Mouse (Mus musculus) frontal cortex, postnatal 25 days (tissue): ENCODE measurements around the gene Adprm.
"Not testable (repeated sequence)": the region's sequence is repeated elsewhere in the genome, so short reads cannot be mapped to it uniquely, and the experiment has no call there.

Source experiments
- DNase-seq, 2 experiments: peaks; one replicate each; pipeline ENCODE4 v3.0.0; 2022; ENCODE audit warnings: low spot score in 2 of 2

The Adprm gene

DNA sequence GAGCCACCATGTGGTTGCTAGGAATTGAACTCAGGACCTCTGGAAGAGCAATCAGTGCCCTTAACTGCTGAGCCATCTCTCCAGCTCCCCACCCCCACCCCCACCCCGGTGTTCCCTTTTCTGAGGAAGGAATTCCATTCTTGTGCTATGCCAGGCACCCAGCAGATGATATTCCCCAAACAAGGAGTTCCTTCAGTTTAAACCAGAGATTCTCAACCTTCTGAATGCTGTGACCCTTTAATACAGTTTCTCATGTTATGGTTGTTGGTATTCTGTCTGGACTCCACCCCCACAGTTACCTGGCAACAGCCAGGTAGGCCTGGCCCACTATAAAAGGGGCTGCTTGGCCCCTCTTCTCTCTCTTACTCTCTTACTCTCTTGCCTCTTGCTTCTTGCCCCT is 29.2 kb downstream of the Adprm start:
- DNase-seq, result not testable (repeated sequence)

DNA sequence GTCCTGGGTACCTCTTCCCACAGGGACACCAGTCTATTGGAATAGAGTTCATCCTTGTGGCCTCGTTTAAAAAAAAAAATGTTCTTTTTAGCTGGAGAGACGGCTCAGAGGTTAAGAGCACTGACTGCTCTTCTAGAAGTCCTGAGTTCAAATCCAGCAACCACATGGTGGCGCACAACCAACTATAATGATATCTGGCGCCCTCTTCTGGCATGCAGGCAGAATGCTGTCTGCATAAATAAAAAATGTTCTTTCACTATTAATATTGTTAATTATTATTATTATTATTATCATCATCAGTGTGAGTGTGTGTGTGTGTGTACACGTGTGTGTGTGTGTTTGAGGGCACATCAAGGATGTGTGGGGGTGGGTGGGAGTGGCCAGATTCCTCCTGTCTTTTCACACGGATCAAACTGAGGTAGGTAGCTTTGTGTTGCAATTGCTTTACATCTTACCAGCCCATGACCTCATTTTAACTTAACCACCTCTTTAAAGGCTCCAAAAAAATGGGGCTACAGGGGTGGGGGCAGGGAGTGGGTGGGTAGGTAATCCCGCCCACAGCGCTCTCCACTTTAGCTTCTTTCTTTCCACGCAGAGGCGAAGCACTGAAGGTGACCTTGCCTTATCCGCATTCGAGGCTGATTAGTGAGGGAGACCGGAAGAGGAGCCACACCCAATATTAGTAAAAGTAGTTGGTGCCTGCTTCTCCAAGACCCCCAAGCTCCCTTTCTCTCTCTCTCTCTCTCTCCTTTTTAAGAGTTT is 29.9 kb downstream of the Adprm start:
- no peak for DNase-seq

DNA sequence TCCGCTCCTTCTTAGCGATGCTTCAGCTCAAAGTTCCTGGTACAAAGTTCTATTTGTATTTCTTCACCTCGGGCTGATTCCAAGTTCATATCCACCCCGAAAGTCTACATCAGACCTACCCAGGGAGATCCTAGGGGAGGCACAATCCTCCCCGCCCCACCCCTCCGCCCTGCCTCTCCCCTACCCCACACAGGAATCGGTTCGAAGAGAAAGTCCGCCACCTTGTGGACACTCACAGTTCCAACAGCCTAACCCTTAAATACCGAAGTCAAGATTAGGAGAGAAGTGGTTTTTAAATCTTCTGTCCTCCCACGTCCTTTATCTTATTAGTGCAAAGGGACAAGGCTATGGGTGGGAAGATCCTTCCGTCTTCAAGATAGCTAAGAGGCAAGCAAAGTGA is 31.4 kb downstream of the Adprm start:
- DNase-seq, result peak; percentile 26 to 49

DNA sequence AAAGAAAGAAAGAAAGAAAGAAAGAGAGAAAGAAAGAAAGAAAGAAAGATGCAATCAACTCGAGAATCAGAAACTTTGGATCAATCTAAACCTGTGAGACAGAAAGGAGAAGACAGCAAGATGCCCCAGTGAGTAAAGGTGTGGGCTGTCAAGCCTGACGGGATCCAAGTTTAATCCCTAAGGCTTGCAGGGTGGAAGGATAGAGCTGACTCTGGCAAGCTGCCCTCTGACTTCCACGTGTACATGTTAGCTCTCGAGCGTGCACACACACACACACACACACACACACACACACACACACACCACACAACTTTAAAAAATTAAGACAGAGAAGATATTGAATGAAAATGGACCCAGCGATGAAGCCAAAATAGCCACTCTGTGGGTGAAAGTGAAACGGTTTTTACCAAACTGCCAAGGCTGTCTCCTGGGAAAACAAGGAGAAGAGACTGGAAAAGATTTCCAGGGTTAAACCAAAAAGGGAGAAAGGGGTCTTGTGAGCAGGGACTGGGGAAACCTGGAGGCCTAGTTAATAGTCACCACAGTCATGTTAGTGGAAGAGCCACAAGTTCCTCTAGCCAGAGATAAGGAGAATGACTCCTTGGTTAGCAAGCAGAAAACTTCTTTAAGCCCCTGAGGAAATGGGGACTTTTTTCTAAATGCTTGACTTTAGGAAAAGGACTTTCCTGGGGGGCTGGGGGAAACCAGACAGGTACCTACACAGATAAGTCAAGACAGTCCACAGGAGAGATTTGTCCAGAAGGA is 32.5 kb downstream of the Adprm start:
- DNase-seq, result no peak

DNA sequence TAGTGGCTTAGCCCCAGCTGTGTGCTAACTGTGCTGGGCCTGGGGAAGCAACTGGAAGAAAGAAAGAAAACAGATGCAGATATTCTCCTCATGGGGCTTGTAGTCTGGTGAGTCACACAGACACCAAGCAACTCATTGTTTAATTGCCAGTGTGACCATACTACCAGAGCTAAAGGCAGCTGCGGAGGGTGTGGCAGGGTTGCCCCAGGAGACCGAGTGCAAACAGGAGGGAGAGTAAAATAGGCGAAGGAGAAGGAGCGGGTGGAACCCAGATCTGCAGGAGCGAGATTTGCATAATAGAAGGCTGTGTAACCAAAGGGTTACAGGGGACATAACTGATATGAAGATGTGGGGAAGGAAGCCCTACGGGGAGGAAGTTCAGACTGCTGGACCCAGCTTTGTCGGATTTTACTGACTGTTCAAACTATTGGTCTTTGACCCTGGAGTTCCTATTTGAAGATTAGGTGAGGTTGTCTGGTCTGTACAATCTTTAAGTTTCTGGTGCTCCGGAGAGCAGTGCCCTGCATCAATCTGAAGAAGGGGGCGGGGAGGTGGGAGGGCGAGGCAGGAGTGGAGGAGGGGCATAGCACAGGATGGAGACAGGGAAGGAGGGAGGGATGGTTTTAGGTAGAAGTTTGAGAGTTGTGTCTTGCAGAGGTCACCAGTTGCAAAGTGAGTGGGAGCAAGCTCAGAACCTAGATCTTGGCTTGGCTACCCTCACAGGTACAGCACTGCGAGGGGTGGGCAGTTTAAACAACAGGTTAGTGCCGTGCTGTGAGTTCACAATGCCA is 34.4 kb downstream of the Adprm start:
- DNase-seq, result no peak

DNA sequence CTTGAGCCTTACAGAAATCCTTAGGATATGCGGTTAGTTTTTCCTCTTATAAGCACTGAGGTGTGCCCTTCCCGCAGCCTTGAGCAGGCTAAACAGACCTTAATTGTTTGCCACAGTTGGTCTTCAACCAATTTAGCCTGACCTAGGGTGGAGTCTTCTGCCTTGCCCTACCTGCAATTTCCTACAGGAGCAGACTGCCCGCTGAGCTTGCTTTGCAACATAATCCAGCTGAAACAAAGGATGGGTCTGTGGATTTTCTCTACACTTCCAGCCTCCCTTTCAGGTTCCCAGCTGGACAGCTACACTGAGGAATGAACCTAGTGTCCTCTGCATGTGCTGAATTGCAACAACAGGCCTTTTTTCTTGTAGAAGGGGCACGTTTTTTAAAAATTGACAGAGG is 40.8 kb downstream of the Adprm start:
- no peak for DNase-seq

DNA sequence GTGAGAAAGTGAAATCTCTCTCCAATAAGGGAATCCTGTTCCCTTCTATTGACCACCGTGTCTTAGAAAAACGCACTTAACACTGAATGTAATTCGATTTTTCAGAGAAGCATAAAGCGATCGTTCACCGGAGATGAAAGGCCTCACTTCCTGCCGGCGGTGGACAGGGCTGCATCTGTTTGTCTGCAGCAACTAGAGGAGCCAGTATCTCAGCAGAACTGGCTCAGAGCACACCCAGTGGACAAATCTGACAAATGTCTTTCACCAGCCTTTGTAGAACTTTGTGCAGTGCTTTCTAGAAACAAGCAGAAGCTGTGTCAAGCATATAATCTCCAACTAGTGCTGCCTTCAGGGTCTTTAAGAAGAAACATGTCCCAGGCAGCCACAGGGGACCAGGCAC is 42.0 kb downstream of the Adprm start:
- no peak for DNase-seq

DNA sequence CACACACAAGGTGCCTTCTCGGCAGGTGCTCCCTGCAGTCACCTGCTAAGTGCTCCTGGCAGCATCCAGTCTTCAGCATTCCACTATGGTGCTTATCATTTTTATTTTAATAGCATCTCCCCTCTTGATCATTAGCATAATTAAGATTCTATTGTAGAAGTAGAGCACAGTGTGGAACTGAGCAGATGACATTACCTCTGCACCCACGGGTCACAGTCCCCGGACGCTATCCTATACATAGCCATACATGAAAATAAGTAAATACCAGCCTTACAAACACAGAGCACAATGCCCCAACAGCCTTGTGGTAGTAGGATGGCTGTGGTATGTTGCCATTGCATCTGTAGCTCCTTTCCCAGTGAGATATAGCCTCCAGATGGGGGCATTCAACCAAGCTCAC is 43.9 kb downstream of the Adprm start:
- no peak for DNase-seq

DNA sequence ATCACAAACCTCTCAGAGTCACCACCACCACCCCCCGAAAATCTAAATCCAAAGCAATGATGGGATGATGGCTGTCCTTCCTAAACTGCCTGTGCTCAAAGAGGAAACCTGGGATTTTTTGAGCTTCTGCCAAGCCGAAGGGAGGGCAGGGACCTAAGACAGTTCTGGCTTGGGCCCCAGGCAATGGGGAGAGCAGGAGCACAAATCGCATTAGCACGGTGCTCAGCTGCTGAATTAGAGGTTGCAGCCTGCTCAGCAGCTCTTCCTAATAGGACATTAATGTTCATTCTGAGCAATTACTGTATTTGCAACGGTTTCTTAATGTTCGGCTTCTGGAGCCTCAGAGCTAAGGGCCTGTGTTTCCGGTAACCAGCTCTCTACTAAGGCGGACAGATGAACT is 44.4 kb downstream of the Adprm start:
- no peak for DNase-seq

DNA sequence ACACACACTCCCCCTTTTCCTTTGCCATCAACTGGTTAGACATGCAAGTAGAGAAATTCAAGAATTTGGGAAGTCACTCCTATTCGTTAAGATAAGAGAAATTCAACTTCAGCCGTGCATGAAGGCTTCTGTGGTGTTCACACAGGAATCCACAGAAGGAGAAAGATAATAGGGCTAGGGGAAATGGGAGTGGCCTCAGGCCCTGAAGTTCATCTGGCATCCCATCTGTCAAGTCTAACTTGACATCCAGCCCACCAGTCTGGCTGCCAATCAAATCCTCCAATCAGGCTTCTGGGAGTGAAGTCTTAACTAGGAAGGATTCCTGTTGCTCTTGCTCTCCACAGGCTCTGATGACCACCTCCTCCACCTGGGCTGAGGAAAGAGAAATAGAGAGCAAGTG is 49.5 kb downstream of the Adprm start:
- DNase-seq, result no peak

DNA sequence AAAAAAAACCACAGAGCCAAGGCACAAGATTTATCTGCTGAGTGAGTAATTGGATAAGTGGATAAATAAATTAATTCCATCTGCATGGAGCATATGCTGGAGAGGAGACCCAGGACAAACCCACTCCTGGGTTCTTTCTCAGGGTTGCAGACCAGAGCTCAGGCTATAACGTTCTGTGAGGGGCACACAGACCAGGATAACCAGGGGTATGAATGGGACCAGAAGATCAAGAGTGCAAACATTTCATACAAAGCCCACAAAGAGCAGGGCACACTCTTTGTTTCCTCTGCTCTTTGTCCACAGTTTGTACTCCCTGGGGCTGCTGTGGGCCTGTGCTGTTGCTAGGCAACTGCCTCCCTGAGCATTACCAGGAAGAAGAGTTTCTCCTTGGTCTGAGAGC is 50.7 kb downstream of the Adprm start:
- DNase-seq, result no peak

DNA sequence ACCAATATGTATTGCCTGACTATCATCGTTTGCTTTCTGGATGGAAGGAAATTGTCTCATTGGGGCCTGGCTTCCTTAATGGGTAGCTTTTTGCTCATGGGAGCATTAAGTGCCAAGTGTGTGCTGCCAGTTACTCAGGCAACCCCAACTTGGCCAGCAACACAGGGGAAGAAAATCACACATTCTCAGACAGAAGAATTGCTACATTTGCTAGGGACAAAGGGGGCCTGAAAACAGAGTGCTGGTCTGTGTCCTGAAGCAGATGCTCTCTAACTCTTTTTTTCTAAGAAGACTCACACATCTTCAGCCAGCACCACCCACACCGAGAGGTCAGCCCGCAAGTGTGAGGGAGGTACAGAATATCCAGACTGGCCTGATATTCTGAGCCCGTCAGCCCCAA is 51.7 kb downstream of the Adprm start:
- no peak for DNase-seq

DNA sequence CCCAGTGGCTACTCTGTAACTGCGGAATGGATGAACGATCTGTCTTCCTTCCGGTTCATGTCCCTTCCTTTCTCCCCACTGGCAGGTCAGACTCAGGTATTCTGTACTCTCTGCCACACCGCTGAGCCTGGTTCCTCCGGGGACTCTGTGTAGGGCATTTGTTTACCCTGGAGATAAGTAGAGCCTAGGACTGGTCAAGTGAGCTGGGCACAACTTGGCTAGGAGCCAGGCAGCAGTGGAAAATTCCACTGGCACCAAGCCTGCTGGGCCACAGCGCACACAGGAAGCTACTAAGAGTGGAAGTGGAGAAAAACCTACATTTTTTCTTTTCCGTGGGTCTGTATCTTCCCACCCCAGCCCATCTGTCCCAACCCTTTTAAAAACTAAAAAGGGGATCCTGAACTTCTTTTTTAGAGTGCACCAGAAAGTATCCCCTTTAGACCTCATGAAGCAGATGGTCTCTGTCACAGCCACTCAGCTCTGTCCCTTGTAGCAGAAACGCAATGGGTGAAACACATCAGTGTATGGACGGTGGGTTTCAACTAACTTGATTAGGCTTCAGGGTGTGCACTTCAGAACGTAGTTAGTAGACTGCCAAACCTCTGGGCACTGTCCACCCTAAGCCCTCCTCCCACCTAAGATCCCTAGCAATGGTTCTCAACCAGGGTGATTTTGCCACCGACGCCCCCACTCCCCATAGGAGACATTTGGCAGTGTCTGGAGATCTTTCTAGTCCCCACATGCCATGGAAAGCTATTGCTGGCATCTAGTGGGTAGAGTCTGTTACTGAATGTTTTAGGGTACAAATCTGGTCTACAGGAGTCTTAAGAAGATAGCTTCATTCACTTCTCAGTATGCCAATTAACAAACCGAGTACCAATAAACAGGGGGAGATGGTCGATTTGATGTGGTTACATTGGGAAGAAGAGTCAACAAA is 53.7 kb downstream of the Adprm start:
- no peak for DNase-seq

DNA sequence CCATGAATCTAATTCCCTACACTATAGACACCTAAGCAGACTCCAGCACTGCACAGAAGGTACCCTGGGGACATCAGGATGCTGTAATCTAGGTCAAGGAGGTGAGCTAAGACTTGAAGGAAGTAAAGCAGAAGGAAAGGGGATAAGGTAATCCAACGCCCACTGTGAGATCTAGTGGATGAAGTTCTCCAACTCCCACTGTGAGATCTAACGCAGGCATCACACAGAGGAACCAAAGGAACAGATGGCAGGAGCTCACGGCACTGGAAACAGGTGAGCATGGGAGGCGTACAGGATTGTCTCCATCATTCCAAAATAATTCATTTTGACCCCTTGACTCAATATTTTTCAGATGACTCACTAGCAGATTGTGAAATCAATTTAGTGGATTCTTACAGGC is 55.9 kb downstream of the Adprm start:
- DNase-seq, result no peak

DNA sequence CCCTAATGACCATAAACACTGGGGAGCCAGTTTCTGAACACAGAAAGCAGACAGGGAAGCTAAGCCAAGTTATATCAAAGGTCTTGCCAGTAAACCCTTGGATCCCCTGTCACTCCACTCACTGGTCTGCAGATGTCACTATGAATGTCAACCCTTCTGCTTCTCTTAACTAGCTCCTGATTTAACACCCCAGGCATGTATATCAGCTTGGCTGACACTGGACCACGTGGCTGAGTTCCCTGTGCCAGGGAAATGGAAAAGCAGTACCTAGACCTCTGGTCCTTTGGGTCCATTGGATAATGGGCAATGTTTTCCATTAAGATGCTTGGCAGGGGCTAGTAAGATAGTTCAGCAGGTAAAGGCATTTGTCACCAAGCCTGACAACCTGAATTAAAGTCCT is 58.7 kb downstream of the Adprm start:
- no peak for DNase-seq

DNA sequence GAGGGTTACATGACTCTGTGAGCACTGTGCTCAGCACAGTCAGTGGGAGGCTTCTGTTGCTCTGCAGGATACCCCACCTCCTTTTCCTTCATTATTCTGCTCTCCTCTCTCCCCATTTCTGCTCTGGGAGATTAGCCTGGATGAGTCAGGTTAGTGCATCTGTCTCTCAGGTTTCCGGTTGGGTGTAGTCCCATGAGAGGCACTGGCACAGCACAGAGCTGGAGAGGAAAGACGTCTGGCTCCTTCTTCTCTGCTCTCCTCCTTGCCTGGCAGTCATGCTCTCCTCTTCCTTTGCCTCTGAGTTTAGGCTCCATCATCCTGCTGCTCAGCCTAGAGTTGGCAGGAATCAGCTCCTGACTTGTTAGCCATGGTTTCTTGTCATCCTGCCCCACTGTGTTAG is 60.2 kb downstream of the Adprm start:
- DNase-seq, result no peak
